Mouse (Mus musculus) adrenal gland, adult 2 months (tissue): Measurements from ENCODE around the gene Il22ra1. TPM values are rescaled to one million over a fixed set of nuclear protein-coding genes. Genes with fewer than 3 reads are reported as not detected.
A peak's percentile ranks its signal among the peaks of the same experiment; 100 is the strongest.

Experiments used
- DNase-seq: peaks from one replicate; pipeline ENCODE4 v3.0.0; 2021
- polyA plus RNA-seq: library from polyadenylated mRNA; depleted of rRNA; stranded (reverse); fragments of >200 nt; gene quantifications from 2 replicates; pipeline ENCODE4 v1.2.3, GENCODE M21; 2012
- total RNA-seq, 2 experiments: library from RNA; stranded (reverse); gene quantifications; 2 replicates each; pipeline ENCODE4 v1.2.3; 2021

Gene Il22ra1
- total and polyA plus RNA-seq, 3 experiments, result 0.43 to 1.2 (median 0.59) TPM

- DNase-seq, result no peak
Measured at GRCm38 (mm10) chr4:135736903-135737302, 8.9 kb downstream of the Il22ra1 start.

GRCm38 (mm10) chr4:135738237-135738636 lies 10.3 kb downstream of the Il22ra1 start:
- DNase-seq, result no peak

- DNase-seq, result no peak
Measured at GRCm38 (mm10) chr4:135739148-135739547, 11.2 kb downstream of the Il22ra1 start.

GRCm38 (mm10) chr4:135739672-135740071 lies 11.7 kb downstream of the Il22ra1 start:
- no peak for DNase-seq

- no peak for DNase-seq
Measured at GRCm38 (mm10) chr4:135743520-135743919, 15.5 kb downstream of the Il22ra1 start.

GRCm38 (mm10) chr4:135744726-135745448 lies 16.9 kb downstream of the Il22ra1 start:
- no peak for DNase-seq

GRCm38 (mm10) chr4:135745613-135746012 lies 17.6 kb downstream of the Il22ra1 start:
- DNase-seq, result peak; percentile 16

DNA sequence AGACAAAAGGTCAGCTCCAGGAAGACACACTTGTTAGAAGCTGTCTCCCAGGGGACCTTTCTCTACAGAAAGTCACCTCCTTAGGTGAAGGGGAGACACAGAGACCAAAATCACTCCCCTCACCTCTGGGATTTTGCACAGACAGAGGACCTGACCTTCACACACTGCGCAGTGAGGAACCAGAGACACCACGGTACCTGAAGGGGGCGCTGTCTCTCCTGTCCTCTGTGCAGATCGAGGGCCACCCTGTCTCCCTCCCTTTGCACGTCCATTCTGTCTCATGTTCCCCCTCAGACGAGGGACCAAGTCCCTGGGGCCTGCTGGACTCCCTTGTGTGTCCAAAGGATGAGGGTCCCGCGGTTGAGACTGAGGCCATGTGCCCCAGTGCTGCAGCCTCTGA lies 22.9 kb downstream of the Il22ra1 start:
- DNase-seq, result no peak

- no peak for DNase-seq
Measured at GRCm38 (mm10) chr4:135752106-135752778, 24.3 kb downstream of the Il22ra1 start.

DNA sequence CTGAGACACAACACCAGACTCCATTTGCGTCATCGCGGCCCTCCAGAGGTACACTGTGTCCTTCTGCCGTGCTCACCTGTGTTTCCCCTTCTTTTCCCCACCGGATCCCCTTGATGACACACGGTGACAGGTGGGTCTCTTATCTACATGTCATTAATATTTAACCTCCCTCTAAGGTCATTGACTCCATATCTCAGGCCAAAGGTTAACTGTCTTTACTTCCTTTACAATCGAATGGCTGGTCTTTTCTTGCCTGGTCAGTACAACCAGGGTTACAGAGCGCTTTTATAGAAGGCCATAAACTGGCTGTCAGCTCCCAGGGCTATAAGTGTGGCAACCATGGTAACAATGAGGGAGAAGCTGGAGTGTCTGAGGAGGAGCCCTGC lies 24.8 kb downstream of the Il22ra1 start:
- no peak for DNase-seq

- DNase-seq, result no peak
Measured at GRCm38 (mm10) chr4:135758331-135758730, 30.4 kb downstream of the Il22ra1 start.

- DNase-seq, result no peak
Measured at GRCm38 (mm10) chr4:135758825-135759224, 30.9 kb downstream of the Il22ra1 start.

GRCm38 (mm10) chr4:135759356-135759976 lies 31.5 kb downstream of the Il22ra1 start, which contains the start of gene Myom3:
TSS of gene Myom3 (plus strand) at chr4:135759715.
- no peak for DNase-seq

DNA sequence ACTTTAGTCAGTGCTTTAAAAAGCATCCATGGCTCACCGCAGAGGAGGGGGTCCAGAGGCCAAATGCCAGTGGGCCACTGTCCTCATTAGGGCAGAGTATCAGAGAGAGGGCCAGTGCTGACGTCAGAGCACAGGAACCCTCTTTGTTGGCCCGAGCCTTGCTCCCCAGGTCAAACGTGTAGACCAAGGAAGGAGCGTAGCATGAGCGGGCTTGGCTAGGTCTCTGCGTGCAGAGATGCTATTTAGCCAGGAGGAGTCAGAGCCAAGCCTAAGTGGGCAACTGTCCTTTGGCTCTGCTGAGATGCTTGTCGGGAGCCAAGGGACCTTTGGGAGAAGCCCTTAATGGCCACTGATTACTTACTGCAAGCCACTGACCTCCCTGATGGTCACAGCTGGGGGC lies 33.1 kb downstream of the Il22ra1 start:
- no peak for DNase-seq

GRCm38 (mm10) chr4:135761569-135761968 lies 33.6 kb downstream of the Il22ra1 start:
- DNase-seq, result no peak

GRCm38 (mm10) chr4:135762251-135762906 lies 34.4 kb downstream of the Il22ra1 start:
- DNase-seq, result peak; percentile 86

DNA sequence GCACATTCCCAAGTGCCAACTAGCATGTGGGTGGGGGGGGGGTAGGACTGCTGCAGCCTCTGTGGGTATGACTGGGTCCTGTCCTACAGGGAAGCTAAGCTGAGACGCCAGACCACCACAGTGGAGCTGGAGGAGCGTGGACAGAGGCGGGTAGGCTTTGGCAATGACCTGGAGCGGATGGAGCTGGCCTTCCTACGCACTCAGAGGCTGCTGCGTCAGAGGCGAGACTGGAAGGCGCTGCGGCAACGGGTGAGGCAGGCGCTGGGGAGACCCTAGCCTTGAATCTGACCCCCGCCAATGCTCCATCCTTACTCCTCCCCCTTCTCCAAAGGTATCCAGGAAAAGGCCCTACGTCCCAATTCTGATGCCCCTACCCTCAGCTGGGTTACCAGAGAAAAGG lies 36.7 kb downstream of the Il22ra1 start:
- DNase-seq, result no peak

GRCm38 (mm10) chr4:135765707-135766106 lies 37.7 kb downstream of the Il22ra1 start:
- no peak for DNase-seq

DNA sequence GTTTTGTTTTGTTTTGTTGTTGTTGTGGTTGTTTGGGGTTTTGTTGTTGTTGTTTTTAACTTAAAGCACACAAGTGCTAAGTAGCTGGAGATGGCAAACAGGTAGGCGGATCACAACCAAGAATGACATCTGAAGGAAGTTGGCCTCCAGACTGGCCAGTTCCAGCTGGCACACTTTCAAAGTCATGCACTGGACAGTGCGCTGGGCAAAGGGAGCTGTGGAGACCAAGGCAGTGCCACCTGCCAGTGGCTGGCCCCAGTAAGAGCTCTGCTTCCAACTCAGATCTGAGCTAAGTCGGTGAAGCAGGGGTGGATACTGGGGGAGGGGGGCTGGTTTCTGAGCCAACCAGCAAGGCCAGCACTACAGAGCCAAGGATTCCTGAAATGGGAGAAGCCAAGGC lies 39.0 kb downstream of the Il22ra1 start:
- peak; percentile 64 for DNase-seq

- peak; percentile 49 for DNase-seq
Measured at GRCm38 (mm10) chr4:135768572-135769526, 40.9 kb downstream of the Il22ra1 start.

GRCm38 (mm10) chr4:135770611-135771305 lies 42.8 kb downstream of the Il22ra1 start:
- DNase-seq, result peak; percentile 24
